Mouse (Mus musculus): Measurements from ENCODE around the gene Gm9844. TPM values are rescaled to one million over a fixed set of nuclear protein-coding genes. Genes with fewer than 3 reads are reported as not detected.
"Not testable (repeated sequence)": the region's sequence is repeated elsewhere in the genome, so short reads cannot be mapped to it uniquely, and the experiment has no call there.

Gene Gm9844
- polyA plus RNA-seq (2014; fragmentation: Nextera tagmentation; extraction: Ambion mirVana): 25.0 and 25.6 TPM in 2 replicates

- no peak within 1 kb of the TSS for H3K4me2 ChIP-seq (ENCODE audit: low read depth, low read length)
- H3K27me3 ChIP-seq (ENCODE audit: control insufficient read depth, insufficient read depth, low read length): no peaks in the 10 kb centered on the region
- WGBS: 93% methylated on average over 7 of the region's 7 CpGs
- no peak within 1 kb of the TSS for H3K9ac ChIP-seq (replicated peaks; ENCODE audit: low read depth, low read length)
- H3K27ac ChIP-seq (ENCODE audit: low read depth, low read length): no peak within 1 kb of the TSS
- no peaks in the 10 kb centered on the region for H3K9me3 ChIP-seq (ENCODE audit: control insufficient read depth, low read length)
- no peak for ATAC-seq (ENCODE audit: low read depth)
- no peak within 1 kb of the TSS for H3K4me3 ChIP-seq (ENCODE audit: low read depth, low read length)
- H3K36me3 ChIP-seq (ENCODE audit: control insufficient read depth, insufficient read depth, low read length): no peaks in the 10 kb centered on the region
- no peaks in the 10 kb centered on the region for H3K4me1 ChIP-seq (ENCODE audit: control insufficient read depth, insufficient read depth, low read length)
These were observed at the start of gene Gm9844 for GRCm38 (mm10) chr7:24861913-24862312. Gm9844 (plus strand) TSS chr7:24862213.

- H3K27me3 ChIP-seq (ENCODE audit: control insufficient read depth, insufficient read depth, low read length): no peaks in the 10 kb centered on the region
- H3K4me3 ChIP-seq (ENCODE audit: low read depth, low read length): no peak overlapping the region
- no peaks in the 10 kb centered on the region for H3K4me1 ChIP-seq (ENCODE audit: control insufficient read depth, insufficient read depth, low read length)
- no peak overlapping the region for H3K27ac ChIP-seq (ENCODE audit: low read depth, low read length)
- H3K9ac ChIP-seq (replicated peaks; ENCODE audit: low read depth, low read length): no peak overlapping the region
- WGBS: 3% methylated on average over 3 of the region's 3 CpGs
- ATAC-seq (ENCODE audit: low read depth): peak; percentile 58; the same call in 1 of the 2 replicates
- no peaks in the 10 kb centered on the region for H3K36me3 ChIP-seq (ENCODE audit: control insufficient read depth, insufficient read depth, low read length)
- H3K4me2 ChIP-seq (ENCODE audit: low read depth, low read length): no peak overlapping the region
- no peaks in the 10 kb centered on the region for H3K9me3 ChIP-seq (ENCODE audit: control insufficient read depth, low read length)
These were observed 44.5 kb upstream of the Gm9844 start for GRCm38 (mm10) chr7:24817502-24817901.

- Histone ChIP-seq H3K4me3 (ENCODE audit: low read depth, low read length) (no peak overlapping the region), H3K4me1 (ENCODE audit: control insufficient read depth, insufficient read depth, low read length) (no peaks in the 10 kb centered on the region), H3K36me3 (ENCODE audit: control insufficient read depth, insufficient read depth, low read length) (no peaks in the 10 kb centered on the region), H3K9me3 (ENCODE audit: control insufficient read depth, low read length) (no peaks in the 10 kb centered on the region), H3K9ac (replicated peaks; ENCODE audit: low read depth, low read length) (no peak overlapping the region), H3K27ac (ENCODE audit: low read depth, low read length) (no peak overlapping the region), H3K4me2 (ENCODE audit: low read depth, low read length) (no peak overlapping the region), H3K27me3 (ENCODE audit: control insufficient read depth, insufficient read depth, low read length) (no peaks in the 10 kb centered on the region)
- no peak for ATAC-seq (ENCODE audit: low read depth)
- 84% methylated on average over 7 of the region's 7 CpGs for WGBS
These were observed 37.6 kb upstream of the Gm9844 start for GRCm38 (mm10) chr7:24824452-24824851.

- Histone ChIP-seq H3K4me1 (ENCODE audit: control insufficient read depth, insufficient read depth, low read length) (no peaks in the 10 kb centered on the region), H3K27me3 (ENCODE audit: control insufficient read depth, insufficient read depth, low read length) (no peaks in the 10 kb centered on the region), H3K4me3 (ENCODE audit: low read depth, low read length) (no peak overlapping the region), H3K36me3 (ENCODE audit: control insufficient read depth, insufficient read depth, low read length) (no peaks in the 10 kb centered on the region), H3K4me2 (ENCODE audit: low read depth, low read length) (no peak overlapping the region), H3K27ac (ENCODE audit: low read depth, low read length) (no peak overlapping the region), H3K9me3 (ENCODE audit: control insufficient read depth, low read length) (no peaks in the 10 kb centered on the region), H3K9ac (replicated peaks; ENCODE audit: low read depth, low read length) (no peak overlapping the region)
- no peak for ATAC-seq (ENCODE audit: low read depth)
- WGBS: 94% methylated on average over 4 of the region's 4 CpGs
These were observed 34.8 kb upstream of the Gm9844 start for GRCm38 (mm10) chr7:24827181-24827580.

GRCm38 (mm10) chr7:24838732-24839409 lies 23.1 kb upstream of the Gm9844 start:
- not testable (repeated sequence) for H3K4me1 ChIP-seq (ENCODE audit: control insufficient read depth, insufficient read depth, low read length); H3K36me3 ChIP-seq (ENCODE audit: control insufficient read depth, insufficient read depth, low read length); H3K4me2 ChIP-seq (ENCODE audit: low read depth, low read length); H3K9ac ChIP-seq (replicated peaks; ENCODE audit: low read depth, low read length); H3K27me3 ChIP-seq (ENCODE audit: control insufficient read depth, insufficient read depth, low read length); H3K9me3 ChIP-seq (ENCODE audit: control insufficient read depth, low read length); H3K4me3 ChIP-seq (ENCODE audit: low read depth, low read length); ATAC-seq (ENCODE audit: low read depth); H3K27ac ChIP-seq (ENCODE audit: low read depth, low read length)
- 71% methylated on average over 11 of the region's 13 CpGs for WGBS

GRCm38 (mm10) chr7:24839410-24839808 lies 22.6 kb upstream of the Gm9844 start:
- H3K9ac ChIP-seq (replicated peaks; ENCODE audit: low read depth, low read length): no peak overlapping the region
- H3K9me3 ChIP-seq (ENCODE audit: control insufficient read depth, low read length): no peaks in the 10 kb centered on the region
- H3K36me3 ChIP-seq (ENCODE audit: control insufficient read depth, insufficient read depth, low read length): no peaks in the 10 kb centered on the region
- ATAC-seq (ENCODE audit: low read depth): no peak
- H3K4me2 ChIP-seq (ENCODE audit: low read depth, low read length): no peak overlapping the region
- H3K27me3 ChIP-seq (ENCODE audit: control insufficient read depth, insufficient read depth, low read length): no peaks in the 10 kb centered on the region
- no peaks in the 10 kb centered on the region for H3K4me1 ChIP-seq (ENCODE audit: control insufficient read depth, insufficient read depth, low read length)
- no peak overlapping the region for H3K27ac ChIP-seq (ENCODE audit: low read depth, low read length)
- 88% methylated on average over 8 of the region's 8 CpGs for WGBS
- H3K4me3 ChIP-seq (ENCODE audit: low read depth, low read length): no peak overlapping the region

- H3K9ac ChIP-seq (replicated peaks; ENCODE audit: low read depth, low read length): no peak overlapping the region
- no peaks in the 10 kb centered on the region for H3K36me3 ChIP-seq (ENCODE audit: control insufficient read depth, insufficient read depth, low read length)
- no peak overlapping the region for H3K27ac ChIP-seq (ENCODE audit: low read depth, low read length)
- H3K4me3 ChIP-seq (ENCODE audit: low read depth, low read length): no peak overlapping the region
- no peak for ATAC-seq (ENCODE audit: low read depth)
- H3K9me3 ChIP-seq (ENCODE audit: control insufficient read depth, low read length): no peaks in the 10 kb centered on the region
- no peaks in the 10 kb centered on the region for H3K4me1 ChIP-seq (ENCODE audit: control insufficient read depth, insufficient read depth, low read length)
- WGBS: 58% methylated on average over 3 of the region's 3 CpGs
- no peak overlapping the region for H3K4me2 ChIP-seq (ENCODE audit: low read depth, low read length)
- H3K27me3 ChIP-seq (ENCODE audit: control insufficient read depth, insufficient read depth, low read length): no peaks in the 10 kb centered on the region
These were observed 21.7 kb upstream of the Gm9844 start for GRCm38 (mm10) chr7:24840331-24840730.

GRCm38 (mm10) chr7:24841009-24841408 lies 21.0 kb upstream of the Gm9844 start:
- H3K27ac ChIP-seq (ENCODE audit: low read depth, low read length): no peak overlapping the region
- H3K4me3 ChIP-seq (ENCODE audit: low read depth, low read length): no peak overlapping the region
- H3K4me2 ChIP-seq (ENCODE audit: low read depth, low read length): no peak overlapping the region
- ATAC-seq (ENCODE audit: low read depth): no peak
- H3K9me3 ChIP-seq (ENCODE audit: control insufficient read depth, low read length): no peaks in the 10 kb centered on the region
- 54% methylated on average over 4 of the region's 4 CpGs for WGBS
- H3K27me3 ChIP-seq (ENCODE audit: control insufficient read depth, insufficient read depth, low read length): no peaks in the 10 kb centered on the region
- H3K36me3 ChIP-seq (ENCODE audit: control insufficient read depth, insufficient read depth, low read length): no peaks in the 10 kb centered on the region
- no peak overlapping the region for H3K9ac ChIP-seq (replicated peaks; ENCODE audit: low read depth, low read length)
- H3K4me1 ChIP-seq (ENCODE audit: control insufficient read depth, insufficient read depth, low read length): no peaks in the 10 kb centered on the region

- Histone ChIP-seq H3K4me2 (ENCODE audit: low read depth, low read length) (no peak overlapping the region), H3K9me3 (ENCODE audit: control insufficient read depth, low read length) (no peaks in the 10 kb centered on the region), H3K27ac (ENCODE audit: low read depth, low read length) (no peak overlapping the region), H3K4me3 (ENCODE audit: low read depth, low read length) (no peak overlapping the region), H3K9ac (replicated peaks; ENCODE audit: low read depth, low read length) (no peak overlapping the region), H3K27me3 (ENCODE audit: control insufficient read depth, insufficient read depth, low read length) (no peaks in the 10 kb centered on the region), H3K36me3 (ENCODE audit: control insufficient read depth, insufficient read depth, low read length) (no peaks in the 10 kb centered on the region), H3K4me1 (ENCODE audit: control insufficient read depth, insufficient read depth, low read length) (no peaks in the 10 kb centered on the region)
- WGBS: 44% methylated on average over 5 of the region's 5 CpGs
- no peak for ATAC-seq (ENCODE audit: low read depth)
These were observed 17.9 kb upstream of the Gm9844 start for GRCm38 (mm10) chr7:24844144-24844543.

All from neural tube, embryonic 14.5 days (tissue).